In the genomic region with DNA sequence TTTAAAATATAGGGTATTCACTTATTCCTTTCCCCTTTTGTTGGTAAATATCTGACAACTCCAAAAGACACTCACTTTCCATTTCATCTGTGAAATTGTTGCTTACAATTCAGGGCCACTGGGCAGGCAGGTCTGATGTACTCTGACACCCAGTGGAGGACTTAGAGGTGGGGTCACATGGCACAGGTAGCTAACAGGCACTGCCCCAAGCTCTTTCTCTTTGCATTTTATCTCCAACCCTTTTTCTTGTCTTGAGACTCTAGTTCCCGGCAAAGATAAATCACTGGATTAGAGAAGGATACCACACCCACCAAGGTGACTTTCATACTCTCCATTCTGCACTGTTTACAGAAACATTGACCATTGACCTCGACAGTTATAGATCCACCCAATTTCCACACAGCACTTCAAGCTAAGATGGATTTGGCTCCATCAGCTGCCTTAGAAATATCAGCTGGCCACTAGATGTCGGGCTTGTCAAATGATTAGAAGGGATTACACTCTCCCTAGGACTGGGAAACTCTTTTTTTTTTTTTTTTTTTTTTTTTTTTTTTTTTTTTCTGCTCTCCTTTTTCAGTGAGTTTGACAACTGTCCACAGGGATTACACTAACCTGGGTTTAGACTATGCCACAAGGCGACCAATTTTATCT, we compare ENCODE assay signal across 8 mouse cellular contexts.
DNase-seq lines count a peak whose midpoint lies in the region; ATAC-seq and TF ChIP-seq lines count a peak whose summit lies in the region.

No protein-coding gene starts in this region.

- H3K4me2 ChIP-seq in hindbrain, postnatal 0 days (ENCODE audit: low read depth, low read length) = no peak overlapping the region
- no peak overlapping the region for H3K4me2 ChIP-seq in midbrain, embryonic 12.5 days (replicated peaks)

- H3K27ac ChIP-seq in embryonic facial prominence, embryonic 10.5 days (replicated peaks) = no peak overlapping the region
- no peak overlapping the region for H3K27ac ChIP-seq in hindbrain, postnatal 0 days
- H3K27ac ChIP-seq in midbrain, embryonic 12.5 days (replicated peaks) = no peak overlapping the region

- H3K4me3 ChIP-seq in embryonic facial prominence, embryonic 10.5 days = no peak overlapping the region
- no peak overlapping the region for H3K4me3 ChIP-seq in hindbrain, postnatal 0 days (ENCODE audit: low read length)
- no peak overlapping the region for H3K4me3 ChIP-seq in midbrain, embryonic 12.5 days

- no peaks in the 10 kb centered on the region for H3K4me1 ChIP-seq in embryonic facial prominence, embryonic 10.5 days
- H3K4me1 ChIP-seq in hindbrain, postnatal 0 days (ENCODE audit: insufficient read depth, low read length) = no peaks in the 10 kb centered on the region
- no peaks in the 10 kb centered on the region for H3K4me1 ChIP-seq in midbrain, embryonic 12.5 days

- H3K9me3 ChIP-seq in embryonic facial prominence, embryonic 10.5 days = no peaks in the 10 kb centered on the region
- no peaks in the 10 kb centered on the region for H3K9me3 ChIP-seq in hindbrain, postnatal 0 days (ENCODE audit: low read length)
- no peaks in the 10 kb centered on the region for H3K9me3 ChIP-seq in midbrain, embryonic 12.5 days

- H3K9ac ChIP-seq in hindbrain, postnatal 0 days (replicated peaks; ENCODE audit: low read length) = no peak overlapping the region
- no peak overlapping the region for H3K9ac ChIP-seq in midbrain, embryonic 12.5 days (replicated peaks)

- no peaks in the 10 kb centered on the region for H3K27me3 ChIP-seq in embryonic facial prominence, embryonic 10.5 days (replicated peaks; ENCODE audit: low read depth, poor library complexity, severe bottlenecking)
- H3K27me3 ChIP-seq in hindbrain, postnatal 0 days (ENCODE audit: insufficient read depth, low read length) = no peaks in the 10 kb centered on the region
- H3K27me3 ChIP-seq in midbrain, embryonic 12.5 days = no peaks in the 10 kb centered on the region

- intact Hi-C loops in left cerebral cortex, postnatal 10 days (cut with DNase I) = loop anchor here (5.0 kb wide), 1 partner anchor 561 kb away; no protein-coding TSS in a partner anchor

- peak; percentile 86 for ATAC-seq in hindbrain, postnatal 0 days
- ATAC-seq in midbrain, embryonic 12.5 days (ENCODE audit: low FRiP score, low read depth) = peak; percentile 81; the same call in 1 of the 2 replicates
- ATAC-seq in CD4-positive, CD25-positive, alpha-beta regulatory T cell, adult 4 months = no peak

- peak; percentile 69 for TF ChIP-seq CTCF in hindbrain, postnatal 0 days (IDR thresholded peaks at IDR 0.05; ENCODE audit: low read depth)

- WGBS in embryonic facial prominence, embryonic 10.5 days = 74% methylated on average over 4 of the region's 4 CpGs
- WGBS in hindbrain, postnatal 0 days = 61% methylated on average over 4 of the region's 4 CpGs
- WGBS in midbrain, embryonic 12.5 days = 66% methylated on average over 4 of the region's 4 CpGs

- no peaks in the 10 kb centered on the region for H3K36me3 ChIP-seq in embryonic facial prominence, embryonic 10.5 days (replicated peaks)
- H3K36me3 ChIP-seq in hindbrain, postnatal 0 days (ENCODE audit: insufficient read depth, low read length) = no peaks in the 10 kb centered on the region
- no peaks in the 10 kb centered on the region for H3K36me3 ChIP-seq in midbrain, embryonic 12.5 days

- peak; percentile 51 to 69 for DNase-seq in left cerebral cortex, adult 18-20 months (ENCODE audit: low spot score in 2 of 2)
- DNase-seq in left cerebral cortex, adult 8-10 months (ENCODE audit: low spot score in 2 of 2) = no peak
- peak; percentile 8 for DNase-seq in adrenal gland, adult 8-10 months
- peak; percentile 27 for DNase-seq in embryonic facial prominence, embryonic 10.5 days (ENCODE audit: low spot score)
- peak; percentile 80 for DNase-seq in hindbrain, postnatal 0 days (ENCODE audit: low spot score)
- peak; percentile 55 to 60 for DNase-seq in left cerebral cortex, postnatal 10 days (ENCODE audit: extremely low spot score in 1 of 2, low spot score in 2 of 2)

Comparison
In these comparisons a context has a peak if more than half of its experiments do, and no peak if none do; other contexts are left out.
1. DNase-seq: peak in left cerebral cortex, adult 18-20 months (2 of 2), adrenal gland, adult 8-10 months (single experiment), embryonic facial prominence, embryonic 10.5 days (single experiment), hindbrain, postnatal 0 days (single experiment) and left cerebral cortex, postnatal 10 days (2 of 2); none in left cerebral cortex, adult 8-10 months (0 of 2).